Mouse (Mus musculus): ENCODE results near the gene Tnfaip8l3. TPM values are rescaled to one million over a fixed set of nuclear protein-coding genes. Genes with fewer than 3 reads are reported as not detected.

Gene Tnfaip8l3
- polyA plus RNA-seq, 1 experiment from 2014 or later: 0.32 TPM

DNA sequence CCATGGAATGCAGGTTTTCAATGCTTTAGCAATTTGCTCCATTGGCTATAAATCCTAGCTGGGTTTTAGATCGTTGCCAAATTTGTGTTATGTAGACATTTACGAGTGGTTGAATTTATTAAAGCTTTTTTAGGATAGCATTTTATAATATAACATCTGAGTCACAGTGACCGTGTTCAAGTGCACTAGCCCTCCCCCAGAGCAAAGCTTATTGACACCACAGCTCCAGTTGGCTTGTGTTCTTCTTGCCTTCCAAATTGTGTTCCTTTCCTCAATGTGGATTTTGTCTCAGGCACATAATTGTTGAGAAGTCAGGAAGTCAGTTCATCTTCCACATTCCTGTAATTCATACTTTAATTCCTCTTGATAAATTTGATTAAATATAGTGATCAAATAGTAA lies 6.7 kb upstream of the Tnfaip8l3 start:
- Histone ChIP-seq H3K9ac (ENCODE audit: low read length) (no peak overlapping the region), H3K9me3 (ENCODE audit: control insufficient read depth, low read length) (no peaks in the 10 kb centered on the region), H3K4me2 (replicated peaks; ENCODE audit: low read depth) (no peak overlapping the region), H3K27ac (replicated peaks) (no peak overlapping the region), H3K4me1 (replicated peaks; ENCODE audit: control insufficient read depth, insufficient read depth) (no peaks in the 10 kb centered on the region), H3K4me3 (ENCODE audit: low read depth, low read length) (no peak overlapping the region), H3K27me3 (ENCODE audit: control insufficient read depth, insufficient read depth, low read length) (no peaks in the 10 kb centered on the region), H3K36me3 (ENCODE audit: control insufficient read depth, insufficient read depth, low read length) (no peaks in the 10 kb centered on the region)
- ATAC-seq (ENCODE audit: low FRiP score, low TSS enrichment): no peak
- TF ChIP-seq EP300 (optimal IDR thresholded peaks at IDR 0.05) (no peak), CTCF (IDR thresholded peaks at IDR 0.05; ENCODE audit: low read depth) (no peak)
- no peak for DNase-seq (ENCODE audit: low spot score)
- 59% methylated on average over 3 of the region's 3 CpGs for WGBS

DNA sequence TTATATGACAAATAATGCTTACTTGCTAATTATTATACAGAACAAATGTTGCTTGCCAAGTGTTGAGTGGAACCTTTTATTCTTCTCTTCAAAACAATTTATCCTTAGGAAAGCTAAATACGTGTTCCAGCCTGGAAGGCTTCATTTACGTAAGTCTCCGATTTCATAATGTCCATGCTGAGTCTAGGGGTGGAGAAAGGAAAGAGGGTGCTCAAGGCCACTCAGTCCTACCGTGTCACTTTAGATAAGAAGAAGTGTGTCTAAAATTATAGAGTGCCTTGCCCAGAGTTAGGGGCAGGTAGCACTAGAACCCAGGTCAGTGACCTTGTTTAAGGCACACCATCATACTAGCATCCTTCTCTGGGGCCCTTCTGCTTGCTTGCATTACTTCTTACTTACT lies 5.5 kb upstream of the Tnfaip8l3 start:
- ATAC-seq (ENCODE audit: low FRiP score, low TSS enrichment) (no peak), DNase-seq (ENCODE audit: low spot score) (no peak)
- 0 out of 2 replicates have a peak, but pooled peaks cover 2% of the 10 kb centered on the region for H3K4me1 ChIP-seq (replicated peaks; ENCODE audit: control insufficient read depth, insufficient read depth)
- WGBS: 61% methylated on average over 4 of the region's 4 CpGs
- H3K27me3 ChIP-seq (ENCODE audit: control insufficient read depth, insufficient read depth, low read length): no peaks in the 10 kb centered on the region
- TF ChIP-seq EP300 (optimal IDR thresholded peaks at IDR 0.05) (no peak), CTCF (IDR thresholded peaks at IDR 0.05; ENCODE audit: low read depth) (no peak)
- no peaks in the 10 kb centered on the region for H3K9me3 ChIP-seq (ENCODE audit: control insufficient read depth, low read length)
- H3K9ac ChIP-seq (ENCODE audit: low read length): no peak overlapping the region
- H3K36me3 ChIP-seq (ENCODE audit: control insufficient read depth, insufficient read depth, low read length): no peaks in the 10 kb centered on the region
- no peak overlapping the region for H3K4me2 ChIP-seq (replicated peaks; ENCODE audit: low read depth)
- no peak overlapping the region for H3K4me3 ChIP-seq (ENCODE audit: low read depth, low read length)
- H3K27ac ChIP-seq (replicated peaks): no peak overlapping the region

GRCm38 (mm10) chr9:54071474-54072095 lies 3.4 kb upstream of the Tnfaip8l3 start:
- no peak overlapping the region for H3K27ac ChIP-seq (replicated peaks)
- no peak overlapping the region for H3K9ac ChIP-seq (ENCODE audit: low read length)
- H3K4me3 ChIP-seq (ENCODE audit: low read depth, low read length): no peak overlapping the region
- H3K36me3 ChIP-seq (ENCODE audit: control insufficient read depth, insufficient read depth, low read length): no peaks in the 10 kb centered on the region
- 0 out of 2 replicates have a peak, but pooled peaks cover 2% of the 10 kb centered on the region for H3K4me1 ChIP-seq (replicated peaks; ENCODE audit: control insufficient read depth, insufficient read depth)
- H3K4me2 ChIP-seq (replicated peaks; ENCODE audit: low read depth): no peak overlapping the region
- TF ChIP-seq EP300 (optimal IDR thresholded peaks at IDR 0.05) (no peak), CTCF (IDR thresholded peaks at IDR 0.05; ENCODE audit: low read depth) (no peak)
- no peaks in the 10 kb centered on the region for H3K27me3 ChIP-seq (ENCODE audit: control insufficient read depth, insufficient read depth, low read length)
- ATAC-seq (ENCODE audit: low FRiP score, low TSS enrichment): no peak
- WGBS: 70% methylated on average over 7 of the region's 7 CpGs
- no peaks in the 10 kb centered on the region for H3K9me3 ChIP-seq (ENCODE audit: control insufficient read depth, low read length)
- DNase-seq (ENCODE audit: low spot score): no peak

- H3K9ac ChIP-seq (ENCODE audit: low read length): no peak overlapping the region
- H3K27ac ChIP-seq (replicated peaks): no peak overlapping the region
Measured at GRCm38 (mm10) chr9:54069204-54069603, 1.0 kb upstream of the Tnfaip8l3 start.

GRCm38 (mm10) chr9:54068777-54069176 lies 589 bp upstream of the Tnfaip8l3 start:
- Histone ChIP-seq H3K9me3 (ENCODE audit: control insufficient read depth, low read length) (no peaks in the 10 kb centered on the region), H3K36me3 (ENCODE audit: control insufficient read depth, insufficient read depth, low read length) (no peaks in the 10 kb centered on the region), H3K9ac (ENCODE audit: low read length) (0 out of 2 replicates have a peak overlapping the region, but pooled peaks have one; percentile 54), H3K4me2 (replicated peaks; ENCODE audit: low read depth) (peak overlapping the region; percentile 89), H3K4me1 (replicated peaks; ENCODE audit: control insufficient read depth, insufficient read depth) (0 out of 2 replicates have a peak, but pooled peaks cover 2% of the 10 kb centered on the region), H3K27me3 (ENCODE audit: control insufficient read depth, insufficient read depth, low read length) (no peaks in the 10 kb centered on the region), H3K27ac (replicated peaks) (no peak overlapping the region), H3K4me3 (ENCODE audit: low read depth, low read length) (peak overlapping the region; percentile 46)
- ATAC-seq (ENCODE audit: low FRiP score, low TSS enrichment) (peak; percentile 91), DNase-seq (ENCODE audit: low spot score) (peak; percentile 88)
- under 1% methylated on average over 11 of the region's 11 CpGs for WGBS
- TF ChIP-seq CTCF (IDR thresholded peaks at IDR 0.05; ENCODE audit: low read depth) (no peak), EP300 (optimal IDR thresholded peaks at IDR 0.05) (no peak)

More at GRCm38 (mm10) chr9:54069204-54069603, 1.0 kb upstream of the Tnfaip8l3 start:
- Histone ChIP-seq H3K4me1 (replicated peaks; ENCODE audit: control insufficient read depth, insufficient read depth) (0 out of 2 replicates have a peak, but pooled peaks cover 2% of the 10 kb centered on the region), H3K27me3 (ENCODE audit: control insufficient read depth, insufficient read depth, low read length) (no peaks in the 10 kb centered on the region), H3K4me3 (ENCODE audit: low read depth, low read length) (peak overlapping the region; percentile 46), H3K36me3 (ENCODE audit: control insufficient read depth, insufficient read depth, low read length) (no peaks in the 10 kb centered on the region), H3K9me3 (ENCODE audit: control insufficient read depth, low read length) (no peaks in the 10 kb centered on the region), H3K4me2 (replicated peaks; ENCODE audit: low read depth) (peak overlapping the region; percentile 89)
- TF ChIP-seq CTCF (IDR thresholded peaks at IDR 0.05; ENCODE audit: low read depth) (no peak), EP300 (optimal IDR thresholded peaks at IDR 0.05) (no peak)
- DNase-seq (ENCODE audit: low spot score) (no peak), ATAC-seq (ENCODE audit: low FRiP score, low TSS enrichment) (peak; percentile 9; the same call in 1 of the 2 replicates)
- 45% methylated on average over 5 of the region's 5 CpGs for WGBS

GRCm38 (mm10) chr9:54067642-54068031 lies 551 bp downstream of the Tnfaip8l3 start:
- H3K9me3 ChIP-seq (ENCODE audit: control insufficient read depth, low read length): no peaks in the 10 kb centered on the region
- 4% methylated on average over 16 of the region's 16 CpGs for WGBS
- no peak for TF ChIP-seq EP300 (optimal IDR thresholded peaks at IDR 0.05)
- no peak for TF ChIP-seq CTCF (IDR thresholded peaks at IDR 0.05; ENCODE audit: low read depth)
- H3K27ac ChIP-seq (replicated peaks): no peak overlapping the region
- ATAC-seq (ENCODE audit: low FRiP score, low TSS enrichment) (no peak), DNase-seq (ENCODE audit: low spot score) (no peak)
- H3K4me3 ChIP-seq (ENCODE audit: low read depth, low read length): peak overlapping the region; percentile 46
- H3K36me3 ChIP-seq (ENCODE audit: control insufficient read depth, insufficient read depth, low read length): no peaks in the 10 kb centered on the region
- 0 out of 2 replicates have a peak, but pooled peaks cover 2% of the 10 kb centered on the region for H3K4me1 ChIP-seq (replicated peaks; ENCODE audit: control insufficient read depth, insufficient read depth)
- no peaks in the 10 kb centered on the region for H3K27me3 ChIP-seq (ENCODE audit: control insufficient read depth, insufficient read depth, low read length)
- peak overlapping the region; percentile 54; the same call in 1 of the 2 replicates for H3K9ac ChIP-seq (ENCODE audit: low read length)
- peak overlapping the region; percentile 89 for H3K4me2 ChIP-seq (replicated peaks; ENCODE audit: low read depth)

All from stomach, postnatal 0 days (tissue).